Comparison of ENCODE assay signal across 11 mouse cellular contexts in genomic region chr12:109745731-109746484, GRCm38 (mm10).
DNase-seq lines count a peak whose midpoint lies in the region; ATAC-seq lines count a peak whose summit lies in the region.
"Had no signal": no experiment of that assay in that cellular context is flagged by ENCODE, and none has a peak within 500 bp of the region (broad histone marks: within the 10 kb centered on the region; RNA-seq: fewer than 3 reads in every experiment).

No protein-coding gene starts in this region.

- no peaks in the 10 kb centered on the region for H3K9me3 ChIP-seq in heart, embryonic 13.5 days
- no peaks in the 10 kb centered on the region for H3K9me3 ChIP-seq in forebrain, embryonic 14.5 days (replicated peaks; ENCODE audit: control insufficient read depth, low read length)
- H3K9me3 ChIP-seq in midbrain, embryonic 10.5 days (replicated peaks): no peaks in the 10 kb centered on the region
- H3K9me3 ChIP-seq: liver, embryonic 13.5 days had no signal

- peaks cover 26% of the 10 kb centered on the region for H3K4me1 ChIP-seq in heart, embryonic 13.5 days
- H3K4me1 ChIP-seq in forebrain, embryonic 14.5 days (ENCODE audit: control insufficient read depth, insufficient read depth, low read length): peaks cover 34% of the 10 kb centered on the region
- H3K4me1 ChIP-seq in midbrain, embryonic 10.5 days: peaks cover 53% of the 10 kb centered on the region
- H3K4me1 ChIP-seq: liver, embryonic 13.5 days had no signal

- H3K36me3 ChIP-seq in heart, embryonic 13.5 days: peaks cover 35% of the 10 kb centered on the region
- H3K36me3 ChIP-seq in forebrain, embryonic 14.5 days (ENCODE audit: control insufficient read depth, insufficient read depth, low read length): peaks cover 28% of the 10 kb centered on the region
- H3K36me3 ChIP-seq in midbrain, embryonic 10.5 days: peaks cover 64% of the 10 kb centered on the region

- no peak overlapping the region for H3K4me3 ChIP-seq in heart, embryonic 13.5 days
- no peak overlapping the region for H3K4me3 ChIP-seq in forebrain, embryonic 14.5 days (ENCODE audit: low read depth, low read length)
- no peak overlapping the region for H3K4me3 ChIP-seq in midbrain, embryonic 10.5 days
- H3K4me3 ChIP-seq: gastrocnemius, adult 2 months; liver, embryonic 13.5 days had no signal

- 59% methylated on average over 15 of the region's 15 CpGs for WGBS in heart, embryonic 13.5 days
- WGBS in forebrain, embryonic 14.5 days: 29% methylated on average over 15 of the region's 15 CpGs
- 76% methylated on average over 15 of the region's 15 CpGs for WGBS in midbrain, embryonic 10.5 days

- no peak overlapping the region for H3K9ac ChIP-seq in heart, embryonic 13.5 days
- H3K9ac ChIP-seq in forebrain, embryonic 14.5 days (ENCODE audit: low read length): no peak overlapping the region
- H3K9ac ChIP-seq: liver, embryonic 13.5 days had no signal

- DNase-seq in heart, adult 9 months (ENCODE audit: low spot score in 2 of 2): no peak
- peak; percentile 9 for DNase-seq in brain, adult 2 months (ENCODE audit: low read depth, low spot score)
- DNase-seq in forebrain, embryonic 14.5 days (ENCODE audit: low spot score): peak; percentile 88
- no peak for DNase-seq in midbrain, embryonic 10.5 days (ENCODE audit: low spot score)
- DNase-seq in cerebellum, postnatal 4 days (ENCODE audit: low spot score in 2 of 2): no peak
- no peak for DNase-seq in lung, adult 18-20 months
- DNase-seq in heart, adult 18-20 months: no peak
- DNase-seq: cerebellum, adult 18-20 months; gastrocnemius, adult 2 months; liver, embryonic 13.5 days had no signal

- H3K4me2 ChIP-seq in heart, embryonic 13.5 days: no peak overlapping the region
- no peak overlapping the region for H3K4me2 ChIP-seq in forebrain, embryonic 14.5 days (ENCODE audit: low read length)
- H3K4me2 ChIP-seq: liver, embryonic 13.5 days had no signal

- peak overlapping the region; percentile 12; the same call in 1 of the 2 replicates for H3K27ac ChIP-seq in heart, embryonic 13.5 days (replicated peaks)
- H3K27ac ChIP-seq in forebrain, embryonic 14.5 days (ENCODE audit: low read depth, low read length): peak overlapping the region; percentile 23
- peak overlapping the region; percentile 58 for H3K27ac ChIP-seq in midbrain, embryonic 10.5 days (replicated peaks)
- H3K27ac ChIP-seq: gastrocnemius, adult 2 months; liver, embryonic 13.5 days had no signal

- no peaks in the 10 kb centered on the region for H3K27me3 ChIP-seq in heart, embryonic 13.5 days (replicated peaks)
- no peaks in the 10 kb centered on the region for H3K27me3 ChIP-seq in forebrain, embryonic 14.5 days (replicated peaks; ENCODE audit: control insufficient read depth, insufficient read depth, low read length)
- H3K27me3 ChIP-seq in midbrain, embryonic 10.5 days (ENCODE audit: low read depth, poor library complexity, severe bottlenecking): 0 out of 2 replicates have a peak, but pooled peaks cover 10% of the 10 kb centered on the region
- H3K27me3 ChIP-seq: liver, embryonic 13.5 days had no signal

- ATAC-seq in heart, embryonic 13.5 days (ENCODE audit: extremely low read depth, insufficient number of reproducible peaks, low FRiP score, low TSS enrichment): no peak
- peak; percentile 75 for ATAC-seq in forebrain, embryonic 14.5 days

Comparison
In these comparisons a context has a peak if more than half of its experiments do, and no peak if none do; other contexts are left out.
1. DNase-seq: peak in brain, adult 2 months (single experiment) and forebrain, embryonic 14.5 days (single experiment); none in heart, adult 9 months (0 of 2), midbrain, embryonic 10.5 days (single experiment), cerebellum, postnatal 4 days (0 of 2), lung, adult 18-20 months (0 of 2) and heart, adult 18-20 months (0 of 2).
2. Peak in every context shown above with its lines, with median percentiles within 50 percentile points of each other: H3K27ac ChIP-seq.